Mouse (Mus musculus) cerebellum, adult 2 months (tissue): ENCODE results near the gene Hmcn2. TPM values are rescaled to one million over a fixed set of nuclear protein-coding genes. Genes with fewer than 3 reads are reported as not detected.
A peak's percentile ranks its signal among the peaks of the same experiment; 100 is the strongest.

Experiments
- DNase-seq, 2 experiments: peaks; one replicate each; pipeline ENCODE4 v3.0.0; 2021
- H3K27ac ChIP-seq: fragments of 200-500 bp; 2 replicates; pipeline ENCODE4 v1.5.1; 2012; ENCODE audit warnings: low read length, control low read depth, inconsistent platforms; ENCODE audit not compliant: insufficient read depth
- H3K27me3 ChIP-seq: fragments of 200-500 bp; 2 replicates; pipeline ENCODE4 v1.6.1; 2012; ENCODE audit warnings: inconsistent platforms, mild to moderate bottlenecking, low read length, moderate library complexity; ENCODE audit not compliant: control insufficient read depth, insufficient read depth
- H3K4me1 ChIP-seq: fragments of 200-500 bp; 2 replicates; pipeline ENCODE4 v1.6.1; 2011; ENCODE audit warnings: low read length; ENCODE audit not compliant: control insufficient read depth, insufficient read depth
- H3K4me3 ChIP-seq: fragments of 200-500 bp; replicated peaks from 2 replicates; pipeline ENCODE3; 2011; ENCODE audit warnings: mild to moderate bottlenecking, low read depth, low read length, control low read depth; ENCODE audit not compliant: insufficient read depth
- CTCF ChIP-seq: fragments of 200-500 bp; IDR thresholded peaks from 2 replicates; pipeline ENCODE4 v1.5.1; 2011; ENCODE audit warnings: low read depth, mild to moderate bottlenecking, control low read depth, low read length, moderate library complexity, borderline replicate concordance; ENCODE audit not compliant: insufficient read depth
- POLR2A ChIP-seq: fragments of 200-500 bp; IDR thresholded peaks from 2 replicates; pipeline ENCODE4 v1.6.1; 2011; ENCODE audit warnings: low read length, control low read depth, borderline replicate concordance; ENCODE audit not compliant: insufficient read depth
- WGBS: fragments of 180-500 bp; shearing (Covaris S2); methylation state at CpG from one replicate; pipeline ENCODE4 v1.1.7; 2018; 5-methylcytosine and 5-hydroxymethylcytosine counted together
- polyA plus RNA-seq: library from polyadenylated mRNA; depleted of rRNA; stranded (reverse); fragments of >200 nt; gene quantifications from 2 replicates; pipeline ENCODE4 v1.2.3, GENCODE M21; 2012; rRNA removed

The Hmcn2 gene
- polyA plus RNA-seq: 0.59 and 0.63 TPM in 2 replicates

DNA sequence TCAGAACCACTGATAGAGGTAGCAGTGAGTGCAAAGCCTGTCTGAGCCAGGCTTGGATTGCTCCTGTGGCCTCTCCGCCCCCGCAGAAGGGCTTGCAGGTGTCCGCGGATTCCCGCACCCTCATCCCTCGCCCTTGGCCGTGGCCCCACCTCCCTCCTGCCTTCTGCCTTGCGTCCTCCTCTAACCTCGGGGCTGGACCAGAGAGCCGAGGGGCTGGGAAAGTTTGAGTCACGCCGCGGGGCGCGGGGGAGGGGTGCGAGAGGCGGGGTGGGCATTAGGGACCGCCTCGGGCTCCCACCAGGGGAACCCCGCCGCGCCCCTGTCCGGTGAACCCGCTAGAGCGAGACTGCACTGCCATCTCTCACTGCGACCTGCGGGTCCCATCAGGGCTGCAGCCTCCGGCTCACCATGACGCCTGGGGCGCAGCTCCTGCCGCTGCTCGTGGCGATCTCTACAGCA lies at the start of gene Hmcn2:
Gene Hmcn2 (plus strand): TSS at position 409 of the 459 bp plus-strand sequence.
- no peak for TF ChIP-seq CTCF
- no peak for TF ChIP-seq POLR2A
- under 1% methylated on average over 33 of the region's 33 CpGs for WGBS
- Histone ChIP-seq H3K4me3 (peak within 1 kb of the TSS; percentile 19), H3K4me1 (no peaks in the 10 kb centered on the region; the same call in 1 of the 2 replicates), H3K27ac (no peak within 1 kb of the TSS), H3K27me3 (no peaks in the 10 kb centered on the region)
- no peak for DNase-seq

GRCm38 (mm10) chr2:31267447-31267846 lies 46.8 kb upstream of the Hmcn2 start:
- 36% methylated on average over 6 of the region's 6 CpGs for WGBS
- no peak overlapping the region for H3K27ac ChIP-seq
- H3K4me1 ChIP-seq: peaks cover 74% of the 10 kb centered on the region

GRCm38 (mm10) chr2:31268631-31269030 lies 45.6 kb upstream of the Hmcn2 start:
- Histone ChIP-seq H3K4me1 (peaks cover 67% of the 10 kb centered on the region), H3K4me3 (no peak overlapping the region), H3K27me3 (no peaks in the 10 kb centered on the region), H3K27ac (no peak overlapping the region)
- no peak for TF ChIP-seq POLR2A
- no peak for TF ChIP-seq CTCF
- DNase-seq: no peak
- 37% methylated on average over 5 of the region's 5 CpGs for WGBS

More at GRCm38 (mm10) chr2:31267447-31267846, 46.8 kb upstream of the Hmcn2 start:
- peak in 1 of 2 experiments; percentile 42 for DNase-seq
- TF ChIP-seq POLR2A (no peak), CTCF (no peak)
- no peak overlapping the region for H3K4me3 ChIP-seq
- no peaks in the 10 kb centered on the region for H3K27me3 ChIP-seq

- peak overlapping the region; percentile 66 for H3K27ac ChIP-seq
Measured at GRCm38 (mm10) chr2:31269188-31269587, 45.0 kb upstream of the Hmcn2 start.

DNA sequence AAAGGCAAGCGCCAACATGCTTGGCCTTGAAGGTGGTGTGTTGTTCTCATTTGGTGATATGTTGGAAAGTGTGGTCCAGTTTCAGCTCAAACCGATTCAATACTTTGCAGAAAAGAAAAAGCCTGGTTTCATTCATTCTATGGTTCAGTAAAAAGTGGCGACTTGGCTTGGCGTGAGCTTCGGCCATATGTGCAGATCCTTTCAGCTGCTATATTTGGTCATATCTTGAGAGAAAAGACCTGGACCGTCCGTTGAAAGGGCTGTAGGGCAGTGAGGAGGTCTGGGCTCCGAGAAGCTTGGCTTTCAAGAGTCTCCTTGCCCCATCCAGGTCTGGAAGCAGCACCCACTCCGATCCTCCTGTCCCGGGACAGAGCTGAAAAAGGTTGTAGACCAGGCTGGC lies 44.4 kb upstream of the Hmcn2 start:
- 36% methylated on average over 10 of the region's 10 CpGs for WGBS
- TF ChIP-seq POLR2A (no peak), CTCF (no peak)
- peaks cover 60% of the 10 kb centered on the region for H3K4me1 ChIP-seq

More at GRCm38 (mm10) chr2:31269188-31269587, 45.0 kb upstream of the Hmcn2 start:
- Histone ChIP-seq H3K27me3 (no peaks in the 10 kb centered on the region), H3K4me3 (no peak overlapping the region), H3K4me1 (peaks cover 66% of the 10 kb centered on the region)
- peak; percentile 47 to 52 for DNase-seq
- TF ChIP-seq POLR2A: no peak
- TF ChIP-seq CTCF: no peak
- WGBS: 58% methylated on average over 6 of the region's 6 CpGs

GRCm38 (mm10) chr2:31270470-31270869 lies 43.7 kb upstream of the Hmcn2 start:
- Histone ChIP-seq H3K27me3 (no peaks in the 10 kb centered on the region), H3K4me1 (peaks cover 54% of the 10 kb centered on the region), H3K4me3 (no peak overlapping the region), H3K27ac (no peak overlapping the region)
- TF ChIP-seq CTCF: no peak
- no peak for TF ChIP-seq POLR2A
- DNase-seq: no peak
- 96% methylated on average over 8 of the region's 8 CpGs for WGBS

More for the DNA sequence above, 44.4 kb upstream of the Hmcn2 start:
- DNase-seq: peak in 1 of 2 experiments; percentile 59
- H3K4me3 ChIP-seq: no peak overlapping the region
- H3K27ac ChIP-seq: peak overlapping the region; percentile 66
- H3K27me3 ChIP-seq: no peaks in the 10 kb centered on the region

DNA sequence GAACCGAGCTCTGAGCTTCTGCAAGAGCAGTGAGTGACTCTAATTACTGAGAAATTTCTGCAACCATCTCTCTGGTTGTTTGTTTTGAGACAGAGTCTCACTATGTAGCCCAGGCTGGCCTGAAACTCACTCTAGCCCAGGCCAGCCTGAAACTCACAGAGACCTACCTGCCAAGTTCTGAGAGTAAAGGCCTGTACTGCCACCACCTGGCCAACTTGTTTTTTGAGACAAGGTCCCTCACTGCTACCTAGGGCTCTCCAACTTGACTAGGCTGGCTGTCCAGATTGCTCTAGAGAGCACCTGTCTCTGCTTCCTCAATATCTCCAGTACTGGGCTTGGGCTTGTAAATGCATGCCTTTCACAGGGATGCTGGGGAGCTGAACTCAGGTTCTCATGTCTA lies 43.1 kb upstream of the Hmcn2 start:
- no peaks in the 10 kb centered on the region for H3K27me3 ChIP-seq
- H3K4me1 ChIP-seq: peaks cover 48% of the 10 kb centered on the region
- H3K27ac ChIP-seq: no peak overlapping the region
- WGBS: 95% methylated on average over 1 of the region's 1 CpGs
- TF ChIP-seq POLR2A (no peak), CTCF (peak; percentile 55)
- DNase-seq: no peak
- no peak overlapping the region for H3K4me3 ChIP-seq

GRCm38 (mm10) chr2:31274993-31275392 lies 39.2 kb upstream of the Hmcn2 start:
- no peak overlapping the region for H3K4me3 ChIP-seq
- TF ChIP-seq POLR2A: no peak
- no peak for TF ChIP-seq CTCF
- no peak for DNase-seq
- 80% methylated on average over 6 of the region's 6 CpGs for WGBS
- no peak overlapping the region for H3K27ac ChIP-seq
- H3K4me1 ChIP-seq: peaks cover 39% of the 10 kb centered on the region
- no peaks in the 10 kb centered on the region for H3K27me3 ChIP-seq
